Mouse (Mus musculus) mesoderm, embryonic 11.5 days (tissue): ENCODE measurements around the gene Cdkn1a.
"Not testable (repeated sequence)": the region's sequence is repeated elsewhere in the genome, so short reads cannot be mapped to it uniquely, and the experiment has no call there.

Experiments used
- DNase-seq: peaks from one replicate; pipeline ENCODE4 v3.0.0-alpha.2; 2012; ENCODE audit warnings: low read depth, low spot score

Cdkn1a gene

DNA sequence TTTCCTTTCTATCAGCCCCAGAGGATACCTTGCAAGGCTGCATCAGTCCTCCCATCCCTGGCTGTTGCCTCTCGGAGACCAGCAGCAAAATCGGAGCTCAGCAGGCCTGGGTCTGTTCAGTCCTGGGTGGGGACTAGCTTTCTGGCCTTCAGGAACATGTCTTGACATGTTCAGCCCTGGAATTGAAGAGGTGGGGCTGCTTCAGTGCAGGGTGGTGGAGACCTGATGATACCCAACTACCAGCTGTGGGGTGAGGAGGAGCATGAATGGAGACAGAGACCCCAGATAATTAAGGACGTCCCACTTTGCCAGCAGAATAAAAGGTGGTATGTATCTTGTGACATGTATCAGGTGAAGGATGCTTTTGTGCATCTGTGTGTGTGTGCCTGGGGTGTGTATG lies at the start of gene Cdkn1a:
Cdkn1a (plus strand) TSS at position 201 of the 400 bp plus-strand sequence.
- no peak for DNase-seq

DNA sequence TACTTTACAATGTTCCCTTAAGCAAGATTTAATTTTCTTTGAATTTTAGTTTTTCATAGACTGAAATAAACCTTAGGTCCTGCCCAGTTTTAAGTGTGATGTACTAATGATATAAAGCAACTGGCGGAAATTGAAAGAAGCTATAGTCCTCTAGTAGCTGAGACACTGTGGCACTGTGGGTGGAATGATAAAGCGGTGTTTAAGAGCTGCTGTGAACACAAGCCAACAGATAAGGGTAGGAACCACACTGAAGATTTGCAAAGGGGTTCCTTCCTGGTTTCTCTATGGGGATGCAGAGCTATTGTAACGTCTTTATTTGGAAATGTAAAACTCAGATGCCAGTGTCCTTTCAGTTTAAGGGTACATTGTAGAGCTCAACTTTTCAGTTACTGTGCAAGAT lies 49.1 kb upstream of the Cdkn1a start:
- DNase-seq: not testable (repeated sequence)

DNA sequence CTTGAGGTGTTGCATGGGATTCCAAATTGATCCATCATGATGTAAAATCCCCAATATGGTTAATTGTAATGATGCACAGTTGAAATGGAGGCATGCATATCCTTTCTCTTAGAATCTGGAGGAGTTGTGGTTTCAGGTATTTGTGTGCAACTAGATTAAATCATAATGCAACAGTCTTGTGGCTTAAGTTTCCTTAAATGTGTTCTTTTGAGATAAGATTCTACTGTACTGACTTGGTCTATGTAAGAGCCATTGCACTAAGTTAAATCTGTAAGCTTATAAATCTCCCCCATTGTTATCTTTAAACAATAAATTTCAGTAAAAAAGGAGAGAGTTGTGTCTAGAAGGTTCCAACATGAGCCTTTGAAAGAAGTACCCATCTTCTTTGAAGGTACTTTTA lies 48.2 kb upstream of the Cdkn1a start:
- DNase-seq: no peak

DNA sequence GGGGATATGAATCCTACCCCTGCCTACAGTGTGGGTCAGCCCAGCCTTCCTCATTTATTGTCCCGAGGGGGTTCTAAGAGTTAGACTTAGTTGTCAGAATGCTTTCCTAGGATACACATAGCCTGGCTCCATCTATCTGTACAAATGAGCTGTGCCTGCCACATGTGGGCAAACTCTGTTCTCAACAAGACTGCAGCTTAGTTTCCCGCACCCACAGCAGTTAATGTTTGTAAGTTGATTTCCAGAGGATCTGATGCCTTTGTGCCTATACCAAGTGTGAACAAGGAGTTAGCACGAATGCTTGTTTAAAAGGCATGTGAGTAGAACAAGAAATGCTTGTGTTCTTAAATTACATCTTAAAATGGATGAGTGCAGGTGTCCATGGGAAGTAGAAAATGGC lies 47.2 kb upstream of the Cdkn1a start:
- no peak for DNase-seq

DNA sequence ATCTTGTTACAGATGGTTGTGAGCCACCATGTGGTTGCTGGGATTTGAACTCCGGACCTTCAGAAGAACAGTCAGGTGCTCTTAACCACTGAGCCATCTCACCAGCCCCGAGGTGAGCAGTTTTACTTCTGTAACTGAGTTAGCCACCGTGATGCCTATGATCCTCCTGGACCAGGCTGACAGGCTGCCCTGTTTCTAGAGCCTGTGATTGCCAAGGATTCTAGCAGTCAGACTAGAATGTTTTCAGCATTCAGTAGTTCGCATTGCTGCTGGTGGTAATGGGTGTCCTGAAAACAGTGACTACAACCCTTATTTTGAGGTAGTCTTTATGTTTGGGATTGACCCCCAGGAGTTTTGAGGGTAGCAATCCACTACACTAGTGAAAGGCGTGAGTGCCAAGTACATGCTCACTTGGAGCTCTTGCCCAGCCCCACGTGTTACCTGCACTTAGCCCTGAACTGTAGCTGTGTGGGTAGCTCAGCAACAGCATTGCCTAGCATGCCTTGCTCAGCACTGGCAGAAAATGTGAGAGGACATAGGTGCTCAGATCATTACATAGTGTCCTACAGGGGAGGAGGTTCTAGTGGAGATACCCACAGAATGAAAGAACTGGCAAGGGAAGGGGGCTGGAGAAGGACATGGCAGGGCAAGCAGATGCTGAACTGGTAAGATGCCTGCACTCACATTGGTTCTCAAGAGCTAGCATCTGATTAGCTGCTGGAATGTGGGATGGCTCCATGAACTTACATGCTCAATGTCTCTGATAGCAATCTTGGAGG lies 46.4 kb upstream of the Cdkn1a start:
- DNase-seq: no peak

DNA sequence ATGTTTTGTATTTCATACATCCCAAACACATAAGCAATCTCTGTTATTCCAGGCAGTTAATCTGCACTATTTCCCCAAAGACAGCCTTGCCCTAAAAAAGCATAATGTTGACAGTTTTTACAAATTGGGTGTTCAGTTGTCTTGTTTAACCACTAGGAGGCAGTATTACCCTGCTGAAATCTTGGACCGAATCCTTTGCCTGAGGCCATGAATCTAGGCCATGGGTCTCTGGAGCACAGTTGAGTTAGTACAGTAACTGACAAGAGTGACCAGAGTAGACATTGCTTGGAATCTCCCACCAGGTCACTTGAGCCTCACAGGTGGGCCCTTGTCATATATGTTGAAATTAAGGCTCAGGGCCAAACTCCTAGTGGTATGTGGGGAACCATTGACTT lies 45.9 kb upstream of the Cdkn1a start:
- DNase-seq: peak; percentile 70

DNA sequence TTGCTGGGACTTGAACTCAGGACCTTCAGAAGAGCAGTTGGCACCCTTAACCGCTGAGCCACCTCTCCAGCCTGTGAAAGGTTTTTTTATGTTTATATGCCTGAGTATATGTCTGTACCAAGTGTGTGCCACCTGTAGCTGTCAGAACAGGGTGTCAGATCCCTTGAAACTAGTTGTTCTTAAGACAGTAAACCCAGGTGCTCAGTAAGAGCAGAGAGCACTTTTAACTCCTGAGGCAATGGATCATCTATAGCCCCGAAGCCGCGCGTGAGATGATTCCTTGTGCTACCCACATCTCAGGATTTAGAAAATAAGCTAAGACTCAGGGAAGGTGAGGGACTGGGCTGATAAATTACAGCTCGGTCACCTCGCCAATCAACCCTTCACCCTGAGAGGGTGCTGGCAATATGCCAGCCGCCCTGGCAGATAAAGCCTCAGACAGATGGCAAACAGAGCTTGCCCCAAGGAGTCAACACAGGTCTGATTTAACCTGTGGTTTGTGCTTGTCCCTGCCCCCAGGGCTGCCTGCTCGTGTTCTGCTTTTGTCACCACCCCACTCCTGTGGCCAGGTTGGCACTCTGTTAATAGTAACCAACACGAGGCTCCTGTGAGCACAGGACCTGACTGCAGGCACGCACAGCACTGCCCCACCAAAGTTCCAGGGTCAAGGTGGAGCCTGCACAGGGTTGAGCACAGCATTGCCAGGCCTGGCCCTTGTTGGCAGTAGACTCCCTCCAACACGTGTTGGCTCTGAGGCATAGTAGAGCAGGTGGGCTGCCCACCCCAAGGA lies 44.8 kb upstream of the Cdkn1a start:
- no peak for DNase-seq

DNA sequence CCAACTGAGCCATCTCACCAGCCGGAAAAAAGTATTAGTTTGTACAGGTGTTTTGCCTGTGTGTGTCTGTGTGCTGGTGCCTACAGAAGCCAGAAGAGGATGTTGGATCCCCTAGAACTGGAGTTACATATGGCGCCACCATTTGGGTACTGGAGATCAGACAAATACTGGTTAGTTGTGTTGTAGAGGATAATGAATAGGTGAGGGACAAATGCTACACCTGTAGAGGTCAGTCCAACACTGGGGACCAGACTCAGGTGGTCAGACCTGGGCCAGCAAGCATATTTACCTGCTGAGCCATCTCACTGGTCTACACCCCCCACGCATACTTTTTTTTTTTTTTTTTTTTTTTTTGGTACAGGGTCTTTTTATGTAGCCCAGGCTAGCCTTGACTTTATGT lies 43.9 kb upstream of the Cdkn1a start:
- no peak for DNase-seq

DNA sequence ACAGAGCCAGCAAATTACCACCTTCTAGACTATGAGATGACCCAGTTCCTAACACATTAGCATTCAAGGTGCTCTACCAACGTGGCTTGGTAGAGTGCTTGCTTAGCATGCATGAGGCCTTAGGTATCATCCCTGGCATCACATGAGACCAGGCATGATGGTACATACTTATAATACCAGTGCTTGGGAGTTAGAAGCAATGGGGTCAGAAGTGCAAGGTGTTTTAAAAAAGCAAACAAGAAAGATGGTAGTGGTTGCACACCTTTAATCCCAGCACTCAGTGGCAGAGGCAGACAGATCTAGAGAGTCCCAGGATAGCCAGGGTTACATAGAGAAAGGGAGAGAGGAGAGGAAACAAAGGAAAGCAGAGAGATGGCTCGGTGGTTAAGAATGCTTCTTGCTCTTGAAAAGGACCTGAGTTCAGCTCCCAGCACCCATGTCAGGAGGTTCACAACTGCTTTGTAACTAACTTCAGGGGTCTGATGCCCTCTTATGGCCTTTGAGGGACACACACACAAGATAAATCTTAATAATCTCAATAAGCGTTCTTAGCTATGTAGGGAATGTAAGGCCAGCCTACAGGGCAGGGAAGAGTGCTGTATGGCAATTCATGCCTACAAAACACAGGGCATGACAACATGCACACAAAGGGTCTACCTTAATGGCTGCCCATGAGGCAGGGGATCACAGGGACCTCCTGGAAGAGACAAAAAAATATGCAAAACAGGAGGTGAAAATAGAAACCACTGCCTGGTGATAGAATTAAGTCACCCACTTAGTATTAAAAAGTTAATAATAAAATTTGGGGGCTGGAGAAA lies 42.9 kb upstream of the Cdkn1a start:
- DNase-seq: no peak

DNA sequence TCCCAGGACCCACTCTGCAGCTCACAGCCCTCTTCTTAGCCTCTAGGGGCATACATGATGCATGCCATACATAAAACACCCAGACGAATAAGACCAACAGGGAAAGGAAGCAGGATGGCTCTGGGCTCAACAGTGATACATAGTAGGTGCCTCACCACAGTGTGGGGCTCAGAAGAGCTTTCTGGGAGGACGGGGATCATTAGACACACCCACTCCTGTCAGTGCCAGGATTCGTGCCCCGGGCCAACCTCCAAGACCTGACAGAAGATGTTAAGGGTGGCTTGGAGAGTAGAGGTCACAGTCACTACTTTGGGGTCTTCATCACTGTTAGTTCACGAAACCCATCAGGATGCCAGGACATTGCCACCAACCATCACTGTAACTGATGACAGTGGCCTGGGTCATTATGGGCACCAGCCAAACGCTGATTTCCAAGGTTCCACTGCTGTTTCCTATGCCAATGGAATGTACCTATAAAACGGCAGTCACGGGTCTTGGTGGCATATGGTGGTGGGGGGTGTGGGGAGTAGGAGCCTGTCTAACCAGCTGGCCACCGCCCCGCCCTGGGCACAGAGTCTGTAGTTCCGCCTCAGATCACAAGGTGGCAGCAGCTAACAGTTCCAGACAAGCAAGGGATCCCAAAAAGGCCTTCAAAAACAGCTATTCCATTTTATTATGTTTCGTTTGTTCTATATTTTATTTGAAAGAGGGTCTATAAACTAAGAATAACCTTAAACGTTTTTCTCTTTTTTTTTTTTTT lies 41.8 kb upstream of the Cdkn1a start:
- peak; percentile 88 for DNase-seq

DNA sequence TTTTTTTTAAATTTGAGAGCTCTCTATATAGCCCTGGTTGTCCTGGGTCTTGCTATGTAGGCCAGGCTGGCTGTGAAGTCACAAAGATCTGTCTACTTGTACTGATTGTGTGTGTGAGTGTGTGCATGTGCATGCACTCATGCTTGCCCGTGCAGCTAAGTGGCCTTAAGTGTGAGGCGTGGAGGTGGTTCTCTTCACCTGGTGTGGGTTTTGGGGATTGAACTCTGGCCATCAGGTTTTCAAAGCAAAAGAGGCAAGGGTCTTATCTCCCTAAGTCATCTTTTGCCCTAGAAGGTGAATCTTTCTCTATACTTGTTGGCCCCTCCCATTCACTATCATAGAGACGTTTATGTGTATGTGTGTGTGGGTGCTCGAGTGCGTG lies 41.3 kb upstream of the Cdkn1a start:
- DNase-seq: no peak

DNA sequence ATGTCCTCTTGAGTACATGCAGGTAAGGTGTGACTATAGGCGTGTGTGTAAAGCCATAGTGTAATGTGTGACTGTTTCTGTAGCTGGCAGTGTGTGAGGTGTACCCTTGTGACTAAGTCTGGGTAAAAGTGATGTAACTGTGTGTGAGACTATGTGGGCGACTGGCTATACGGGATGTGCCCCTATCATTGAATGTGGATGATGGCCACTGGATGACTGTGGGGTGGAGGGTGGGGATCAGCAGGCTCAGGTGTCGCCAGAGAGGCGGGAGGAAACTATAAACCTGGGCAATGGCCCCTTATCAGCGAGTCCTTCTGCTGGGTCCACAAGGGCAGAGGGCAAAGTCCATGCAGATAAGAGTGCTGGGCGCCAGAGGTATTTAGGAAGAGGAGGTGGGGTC lies 40.9 kb upstream of the Cdkn1a start:
- no peak for DNase-seq

DNA sequence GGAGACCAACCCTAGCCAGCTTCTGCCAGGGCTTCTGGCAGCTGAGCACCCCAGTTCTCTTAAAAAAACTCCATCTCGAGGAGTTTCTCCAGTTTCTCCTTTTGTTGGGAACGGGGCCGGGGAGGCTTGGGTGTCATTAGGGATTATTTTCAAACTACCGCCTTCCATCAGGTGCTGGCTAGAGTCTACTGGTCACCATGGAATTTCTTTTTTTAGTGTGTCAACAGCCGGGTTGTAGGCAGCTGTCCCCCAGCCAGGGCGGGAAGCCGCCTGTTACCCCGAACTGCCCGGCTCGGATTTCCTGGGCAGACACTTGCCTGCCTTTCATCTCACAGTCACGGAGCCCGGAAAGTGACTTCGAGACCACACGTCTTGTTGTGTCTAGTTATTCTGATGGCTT lies 40.0 kb upstream of the Cdkn1a start:
- no peak for DNase-seq

DNA sequence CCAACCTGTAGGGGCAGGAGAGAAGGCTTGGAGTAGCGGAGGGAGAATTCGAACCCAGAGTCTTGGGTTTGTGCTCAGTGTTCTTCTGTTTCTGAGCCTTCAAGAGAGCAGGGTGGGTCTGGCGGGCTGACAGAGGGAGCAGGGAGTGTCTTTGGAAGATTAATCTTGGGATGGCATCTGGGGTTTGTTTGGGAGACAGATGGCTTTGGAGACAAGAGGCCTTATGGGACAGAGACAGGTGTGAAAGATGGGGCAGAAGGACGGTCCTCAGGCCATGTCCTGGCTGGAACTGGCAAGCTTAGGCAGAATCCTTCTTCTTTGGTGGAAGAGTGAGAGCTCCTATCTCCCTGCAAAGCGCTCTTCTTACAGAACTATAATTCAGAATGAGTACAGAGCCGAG lies 37.7 kb upstream of the Cdkn1a start:
- DNase-seq: no peak

DNA sequence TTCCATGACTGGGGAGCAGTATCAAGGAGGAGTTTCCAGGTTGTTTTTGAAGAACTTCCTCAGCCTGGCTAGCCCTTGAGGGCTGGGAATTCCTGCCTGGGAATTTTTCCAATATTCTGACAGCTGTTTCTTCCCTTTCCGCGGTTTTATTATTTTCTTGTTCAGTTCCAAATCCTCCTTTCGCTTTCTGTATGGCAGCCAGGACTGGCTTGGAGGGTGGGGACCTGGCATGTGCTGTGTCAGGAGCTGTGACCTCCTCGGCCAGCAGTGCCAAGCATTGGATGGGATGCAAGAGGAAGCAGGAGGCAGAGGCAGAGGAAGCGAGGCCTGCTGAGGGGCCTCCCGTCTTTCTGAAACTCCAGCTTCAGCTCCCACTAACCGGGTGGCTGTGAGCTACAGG lies 36.9 kb upstream of the Cdkn1a start:
- DNase-seq: no peak

DNA sequence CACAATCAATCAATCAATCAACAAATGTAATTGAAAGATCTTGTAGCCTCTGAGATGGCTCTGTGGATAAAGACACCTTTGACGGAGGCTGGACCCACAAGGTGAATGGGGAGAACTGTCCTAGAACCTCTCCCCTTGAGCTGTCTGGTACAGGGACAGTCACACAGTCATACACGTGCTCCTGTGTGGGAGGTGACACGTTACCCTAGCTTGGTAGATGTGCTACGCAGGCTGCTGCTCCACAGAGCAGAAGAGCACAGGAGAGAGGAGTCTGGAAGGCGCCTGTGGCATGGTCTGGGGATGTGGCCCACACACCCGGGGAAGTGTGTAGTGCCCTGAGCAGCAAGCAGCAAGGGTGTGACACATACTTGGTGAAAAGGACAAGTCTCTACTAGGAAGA lies 36.3 kb upstream of the Cdkn1a start:
- no peak for DNase-seq

DNA sequence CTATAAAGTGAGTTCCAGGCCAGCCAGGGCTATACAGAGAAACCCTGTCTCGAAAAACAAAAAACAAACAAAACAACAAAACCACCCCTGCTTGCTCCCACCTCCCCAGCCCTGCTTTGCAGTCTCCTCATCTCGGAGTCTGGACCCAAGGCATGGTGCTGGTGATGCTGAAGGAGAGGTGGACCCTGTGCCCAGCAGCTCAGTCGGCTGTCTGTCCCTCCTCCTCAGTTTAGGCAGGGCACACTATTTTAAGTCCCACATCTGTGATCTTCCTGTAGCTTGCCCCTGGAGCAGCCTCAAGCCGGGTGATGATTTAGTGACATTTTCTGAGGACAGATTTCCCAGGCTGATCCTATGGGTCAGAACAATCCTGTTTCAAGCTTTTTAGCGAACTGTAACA lies 35.2 kb upstream of the Cdkn1a start:
- no peak for DNase-seq

DNA sequence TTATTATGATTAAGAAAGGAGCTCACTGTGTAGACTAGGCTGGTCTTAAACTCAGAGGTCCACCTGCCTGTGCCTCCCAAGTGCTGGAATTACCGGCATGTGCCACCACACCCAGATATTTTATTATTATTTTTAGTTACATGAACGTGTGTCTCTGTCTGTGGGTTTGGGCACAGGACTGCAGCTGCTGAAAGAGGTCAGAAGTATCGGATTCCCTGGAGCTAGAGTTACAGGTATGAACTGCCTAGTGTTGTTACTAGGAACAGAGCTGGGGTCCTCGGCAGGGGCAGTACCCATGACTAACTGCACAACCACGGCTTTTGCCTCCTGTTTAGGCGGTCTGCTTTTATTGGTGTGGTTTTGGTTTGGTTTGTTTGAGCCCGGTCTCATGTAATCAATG lies 34.6 kb upstream of the Cdkn1a start:
- no peak for DNase-seq

DNA sequence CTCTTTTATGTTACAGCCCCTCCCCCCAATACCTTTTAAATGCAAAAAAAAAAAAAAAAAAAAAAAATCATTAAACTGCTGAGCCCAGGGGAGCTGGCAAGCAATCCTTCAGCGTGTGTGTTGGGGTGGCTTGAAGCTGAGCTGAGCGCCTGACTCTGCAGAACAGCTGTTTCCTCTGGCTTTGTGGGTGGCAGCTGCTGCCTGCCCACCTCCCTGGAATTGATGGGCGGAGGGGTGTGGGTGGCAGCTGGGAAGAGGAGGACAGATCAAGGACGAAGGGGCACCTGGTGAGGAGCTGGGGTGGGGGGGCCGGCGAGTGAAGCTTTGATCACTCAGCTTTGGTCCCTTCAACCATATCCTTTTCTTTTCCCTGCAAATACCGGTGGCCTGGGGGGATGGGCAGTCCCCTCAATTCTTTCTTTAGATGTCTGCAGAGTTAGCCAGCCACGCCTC lies 34.1 kb upstream of the Cdkn1a start:
- no peak for DNase-seq

DNA sequence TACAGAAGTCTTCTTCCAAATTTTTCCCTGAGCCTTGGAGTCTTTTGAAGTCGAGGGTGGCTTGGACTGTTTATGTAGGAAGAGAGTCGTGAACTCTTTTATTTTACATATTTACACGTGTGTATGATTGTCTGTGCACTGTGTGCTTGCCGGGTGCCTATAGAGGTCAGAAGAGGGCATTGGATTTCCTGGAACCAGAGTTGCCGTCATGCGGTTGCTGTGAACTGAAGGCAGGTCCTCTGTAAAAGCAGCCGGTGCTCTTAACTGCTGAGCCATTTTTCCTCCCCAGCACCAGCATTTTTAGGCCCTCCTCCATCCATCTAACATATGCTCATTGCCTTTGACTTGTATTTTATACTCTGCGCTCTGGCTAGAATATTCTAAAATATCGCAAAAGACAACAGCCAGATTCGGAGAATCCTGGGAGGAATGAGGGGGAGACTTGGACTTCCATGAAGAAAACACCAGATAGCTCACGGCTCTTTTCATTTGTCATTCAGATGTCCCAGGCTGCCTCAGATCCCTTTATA lies 33.4 kb upstream of the Cdkn1a start:
- DNase-seq: no peak

DNA sequence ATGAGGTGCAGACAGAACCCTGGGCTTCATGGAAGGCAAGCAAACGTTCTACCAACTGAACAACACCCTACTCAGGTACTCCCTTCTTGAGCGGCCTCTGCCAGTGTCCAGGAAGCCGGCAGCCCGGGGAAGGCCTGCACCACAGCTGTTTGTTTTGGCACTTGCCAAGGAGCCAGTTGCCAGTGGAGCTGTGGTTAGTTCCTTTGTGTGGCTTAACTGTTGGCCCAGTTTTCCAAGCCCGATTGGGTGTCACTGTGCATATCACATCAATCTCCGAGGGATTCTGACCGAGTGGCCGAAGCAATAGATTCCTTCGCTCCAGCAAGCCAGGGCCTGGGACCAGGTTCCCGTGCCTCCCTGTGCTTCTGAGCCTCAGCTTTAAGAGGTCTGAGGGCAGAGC lies 32.8 kb upstream of the Cdkn1a start:
- DNase-seq: no peak
